Mouse (Mus musculus): ENCODE results near the gene Sptbn4.

Sptbn4 gene

DNA sequence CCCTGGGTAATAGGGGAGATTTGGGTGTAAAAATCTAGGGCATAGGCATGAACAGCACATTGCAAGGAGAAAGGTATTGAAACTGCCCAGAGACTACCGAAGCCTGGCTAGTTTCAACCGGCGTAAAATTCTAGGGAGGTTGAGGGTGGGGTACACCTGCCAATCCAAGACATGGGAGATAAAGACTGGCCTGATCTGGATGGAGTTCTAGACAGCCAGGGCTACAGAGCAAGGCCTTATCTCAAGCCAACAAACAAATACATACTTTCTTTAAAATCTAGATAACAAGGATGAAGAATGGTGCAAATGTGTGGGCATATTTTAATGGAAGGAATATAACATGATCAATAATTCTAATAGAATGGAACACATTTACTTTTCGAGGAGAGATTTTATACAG, 92.7 kb downstream of the Sptbn4 start:
- no peak for DNase-seq (ENCODE audit: low read depth, low spot score)

DNA sequence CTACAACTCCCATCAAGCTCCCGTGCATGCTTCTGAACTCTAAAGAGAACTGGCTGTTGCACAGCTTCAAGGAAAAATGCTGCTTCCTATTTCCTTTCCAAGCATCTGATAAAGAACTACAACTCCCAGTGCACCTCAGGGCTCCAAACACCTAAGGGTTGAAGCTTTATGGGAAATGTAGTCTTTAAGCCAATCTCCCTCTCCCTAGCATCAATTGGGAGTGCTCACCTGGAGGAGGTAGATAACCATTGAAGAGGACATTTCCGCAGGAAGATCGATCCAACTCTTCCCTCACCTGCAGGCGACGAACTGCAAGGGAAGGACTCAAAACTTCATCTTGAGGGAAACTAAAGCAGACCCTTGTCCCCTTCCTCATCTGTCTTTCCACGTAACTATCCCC, 93.3 kb downstream of the Sptbn4 start:
- no peak for DNase-seq (ENCODE audit: low read depth, low spot score)

DNA sequence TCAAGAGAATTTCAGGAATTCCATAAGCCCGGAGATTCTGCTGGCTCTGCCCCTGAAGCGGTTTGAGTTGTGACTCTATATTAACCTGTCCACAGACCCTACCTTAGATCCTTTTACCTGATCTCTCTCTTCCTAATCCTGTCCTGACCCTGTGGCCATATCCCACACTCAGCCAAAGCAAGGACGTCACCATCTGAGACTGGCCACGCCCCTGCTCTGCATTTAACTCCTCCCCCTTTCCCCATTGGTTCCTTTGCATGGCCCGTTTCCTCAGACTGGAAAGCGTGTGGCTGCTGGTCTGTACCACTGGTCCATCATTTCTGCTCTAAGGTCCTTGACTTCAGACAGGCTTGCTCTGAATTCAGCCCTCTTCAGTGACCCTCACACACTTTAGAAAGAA, 102.0 kb downstream of the Sptbn4 start:
- no peak for DNase-seq (ENCODE audit: low read depth, low spot score)

DNA sequence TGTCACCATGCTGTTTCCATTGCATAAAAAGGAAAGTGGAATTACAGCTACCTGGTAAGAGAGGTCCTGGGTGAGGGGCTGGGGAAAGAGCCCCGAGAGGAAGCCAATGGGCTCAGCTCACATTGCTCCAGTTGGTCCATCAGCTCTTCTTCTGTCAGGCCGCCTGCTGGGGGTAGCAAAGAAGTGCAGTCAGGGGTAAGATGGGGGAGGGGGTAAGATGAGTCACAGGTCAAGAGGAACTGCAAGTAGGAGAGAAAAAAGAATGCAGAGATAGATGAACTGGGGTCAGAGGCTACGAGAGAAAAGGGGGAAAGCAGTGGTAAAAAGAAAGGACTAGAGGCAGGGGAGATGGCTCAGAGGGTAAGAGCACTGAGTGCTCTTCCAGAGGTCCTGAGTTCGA, 104.9 kb downstream of the Sptbn4 start:
- no peak for DNase-seq (ENCODE audit: low read depth, low spot score)

DNA sequence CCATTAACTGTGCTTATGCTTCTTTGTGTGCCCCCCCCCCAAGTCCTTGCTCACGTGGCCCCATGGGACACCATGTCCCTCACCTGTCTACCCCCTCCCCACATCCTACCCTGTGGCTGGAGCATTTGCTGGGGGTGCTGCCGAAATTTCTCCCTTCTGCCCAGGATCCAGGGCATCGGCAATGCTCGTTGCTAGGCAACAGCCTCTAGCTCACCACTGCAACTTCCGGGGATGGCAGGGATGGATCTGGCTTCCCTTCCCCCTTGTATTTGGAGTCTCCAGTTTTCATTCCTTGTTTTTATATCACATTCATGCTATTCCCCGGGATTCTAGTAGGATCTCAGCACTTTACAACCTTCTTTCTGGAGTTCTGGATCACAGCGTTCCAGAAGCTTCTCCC, 108.0 kb downstream of the Sptbn4 start:
- no peak for DNase-seq (ENCODE audit: low read depth, low spot score)

DNA sequence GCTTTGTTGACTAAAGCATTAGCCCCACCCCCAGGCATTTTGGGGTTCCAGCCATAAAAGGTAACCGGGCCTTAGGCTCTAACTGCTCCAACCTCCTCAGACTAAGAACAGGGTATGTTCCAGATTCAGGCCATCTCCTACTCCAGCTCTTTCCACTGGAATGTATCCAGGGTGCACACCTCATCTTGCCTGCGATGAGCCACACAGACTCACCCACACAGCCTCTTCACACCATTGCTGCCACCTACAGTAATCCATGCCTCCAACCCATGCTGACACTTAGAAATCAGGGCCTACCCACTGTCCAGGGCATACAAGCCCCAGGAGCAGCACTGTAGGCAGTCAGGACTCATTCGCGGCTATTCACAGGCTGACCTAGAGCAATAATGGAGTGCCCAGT, 108.4 kb downstream of the Sptbn4 start:
- no peak for DNase-seq (ENCODE audit: low read depth, low spot score)

DNA sequence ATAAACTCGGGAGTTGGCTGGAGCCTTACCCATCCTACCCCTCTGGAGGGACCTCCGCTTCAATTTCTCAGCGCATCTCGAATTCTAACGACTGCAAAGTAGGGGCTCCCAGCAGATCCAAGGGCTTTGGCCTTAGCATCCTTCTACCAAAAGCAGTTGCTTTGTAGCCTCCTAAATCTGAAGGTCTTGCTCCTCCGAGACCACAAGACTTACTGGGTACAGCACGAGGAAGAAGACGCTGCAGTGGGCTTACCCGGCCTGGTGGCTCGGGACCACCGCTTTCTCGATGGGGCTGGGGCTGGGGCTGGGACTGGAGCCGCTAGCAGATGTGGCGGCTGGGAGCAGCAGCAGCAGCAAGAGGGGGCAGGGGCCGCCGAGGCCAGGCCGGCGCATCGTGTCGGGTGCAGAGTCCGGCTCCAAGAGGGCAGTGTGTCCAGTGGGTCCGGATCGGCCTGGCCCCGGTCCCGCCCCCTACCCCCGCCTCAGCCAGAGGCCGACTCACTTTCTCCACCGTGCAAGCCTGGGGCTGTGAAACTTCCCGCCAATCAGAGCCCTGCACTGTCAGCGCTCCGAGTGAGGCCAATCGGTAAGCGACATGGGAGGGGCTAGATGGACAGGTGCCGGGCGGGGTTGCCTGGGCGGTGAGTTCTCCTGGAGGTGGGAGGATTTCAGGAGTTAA, 110.2 kb downstream of the Sptbn4 start, which contains the start of gene Ltbp4:
Ltbp4 (minus strand) TSS at position 518 of the 679 bp plus-strand sequence.
- DNase-seq (ENCODE audit: low read depth, low spot score) = peak; percentile 77

DNA sequence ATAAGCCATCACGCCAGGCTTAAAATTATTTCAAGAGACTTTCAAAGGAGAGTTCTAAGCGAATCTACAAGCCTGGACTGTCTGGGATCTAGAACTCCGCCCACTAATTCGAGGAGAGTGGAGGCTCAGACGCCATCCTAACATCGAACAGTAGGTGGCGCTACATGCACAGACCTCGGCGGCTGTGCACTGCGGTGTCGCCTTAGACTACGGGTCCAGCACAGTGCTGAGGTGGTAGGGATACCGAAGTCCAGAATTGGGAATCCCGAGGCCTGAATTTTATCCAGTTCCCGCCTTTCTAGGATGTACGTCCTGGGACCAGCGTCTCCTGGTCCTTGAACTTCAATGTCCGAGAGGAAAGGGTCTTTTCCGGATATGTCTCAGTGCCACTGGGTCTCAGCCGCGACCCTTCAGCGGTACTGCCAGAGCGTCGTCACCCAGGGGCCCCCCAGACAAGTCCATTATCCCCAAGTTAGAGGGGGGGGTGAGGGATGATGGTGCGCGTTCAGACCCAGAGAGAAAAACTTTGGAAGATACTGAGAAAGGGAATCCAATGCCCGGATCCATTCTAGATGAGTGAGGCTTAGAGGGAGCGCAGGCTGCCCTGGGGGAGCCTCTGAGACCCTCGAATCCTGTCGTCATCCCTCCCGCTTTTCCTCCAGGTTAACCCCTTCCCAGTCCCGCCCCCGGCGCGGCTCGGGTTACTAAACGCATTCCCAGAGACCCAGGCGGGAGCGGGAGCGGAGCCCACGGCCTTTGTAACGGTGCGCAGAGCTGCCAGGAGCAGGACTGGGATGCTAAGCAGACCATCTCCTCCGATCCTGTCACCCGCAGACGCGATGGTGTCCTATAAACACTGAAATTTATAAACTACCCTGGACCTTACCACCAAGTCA, 111.3 kb downstream of the Sptbn4 start:
- DNase-seq (ENCODE audit: low read depth, low spot score) = peak; percentile 94

DNA sequence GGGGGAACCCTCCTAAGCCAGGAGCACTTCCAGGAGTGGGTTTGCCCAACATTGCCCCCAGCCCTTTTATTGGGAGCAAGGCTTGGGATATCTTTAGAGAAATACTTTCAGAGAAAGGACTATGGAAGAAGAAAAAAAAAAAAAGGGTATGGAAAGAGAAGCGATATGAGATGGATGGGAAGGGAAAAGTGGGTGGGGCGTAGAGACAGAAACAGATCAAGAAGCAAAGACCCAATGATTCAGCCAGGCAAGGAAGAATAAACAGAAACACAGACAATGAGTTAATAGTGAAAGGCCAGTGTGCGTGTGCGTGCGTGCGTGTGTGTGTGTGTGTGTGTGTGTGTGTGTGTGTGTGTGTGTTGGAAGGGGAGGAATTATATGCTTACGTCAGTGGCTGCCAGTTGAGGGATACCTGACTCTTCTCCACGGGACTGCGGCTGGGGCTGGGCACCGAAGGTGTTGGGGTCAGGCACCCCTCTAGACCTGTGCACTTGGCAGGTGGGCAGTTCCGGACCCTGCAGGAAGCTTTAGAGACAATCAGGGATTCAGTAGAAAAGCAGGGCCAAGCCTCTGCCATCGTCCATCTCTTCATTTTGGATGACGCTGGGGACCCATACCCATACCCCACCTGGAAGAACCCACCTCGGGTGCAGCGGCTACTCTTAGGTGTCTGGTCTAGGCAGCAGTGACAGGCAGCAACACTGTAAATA, 112.3 kb downstream of the Sptbn4 start:
- DNase-seq (ENCODE audit: low read depth, low spot score) = no peak

DNA sequence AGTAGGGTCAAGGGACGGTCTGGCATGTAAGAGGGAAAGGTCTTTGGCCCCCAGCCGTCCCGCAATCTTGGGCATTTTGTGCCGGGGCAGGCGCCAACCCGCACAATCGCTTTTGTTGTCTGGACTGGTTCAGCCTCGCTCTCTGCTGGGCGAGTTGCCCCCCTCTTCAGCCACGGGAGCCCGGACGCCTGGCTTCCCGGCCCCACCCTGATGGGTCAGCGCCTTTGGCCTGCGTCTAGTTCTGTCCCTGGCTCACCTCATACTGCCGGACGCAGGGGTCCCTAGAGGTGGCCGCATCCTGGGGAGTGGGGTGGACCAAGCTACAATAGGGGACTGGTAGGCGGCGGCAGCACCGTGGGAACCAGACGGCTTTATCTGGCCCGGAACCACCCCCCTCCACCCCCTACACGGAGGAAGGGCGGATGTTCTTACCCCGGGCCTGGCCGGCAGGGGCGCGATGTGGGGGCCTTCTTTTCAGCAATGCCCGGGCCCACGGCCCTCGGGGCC, 113.0 kb downstream of the Sptbn4 start:
- DNase-seq (ENCODE audit: low read depth, low spot score) = no peak

DNA sequence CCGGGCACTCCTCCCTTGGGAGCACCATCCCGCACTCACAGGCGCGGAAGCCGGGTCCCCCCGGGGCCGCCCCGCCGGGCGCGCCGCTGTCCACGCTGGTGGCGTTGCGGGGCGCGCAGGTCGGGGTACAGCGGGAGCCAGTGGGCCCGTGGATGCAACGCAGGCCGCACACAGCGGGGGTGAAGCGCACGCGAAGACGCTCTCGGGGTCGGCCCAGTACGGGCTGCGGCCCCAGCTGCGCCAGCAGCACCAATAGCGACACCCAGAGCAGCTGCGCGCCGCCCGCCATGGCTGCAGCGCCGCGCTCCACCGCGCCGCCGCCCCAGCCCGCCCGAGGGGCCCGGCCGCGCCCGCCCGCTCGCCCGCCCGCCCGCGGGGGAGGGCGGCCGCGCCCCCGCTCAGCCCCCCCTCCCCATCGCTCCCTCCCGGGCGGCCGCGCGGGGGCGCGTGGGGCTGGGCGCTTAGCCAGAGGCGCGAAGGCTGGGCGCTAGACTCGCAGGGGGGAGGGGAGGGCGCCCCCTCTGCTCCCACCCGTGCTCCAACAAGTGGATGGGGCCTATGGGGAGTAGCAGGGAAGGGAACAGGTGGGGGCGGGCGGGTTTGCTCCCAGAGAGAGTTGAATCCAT, 114.1 kb downstream of the Sptbn4 start:
- DNase-seq (ENCODE audit: low read depth, low spot score) = no peak

DNA sequence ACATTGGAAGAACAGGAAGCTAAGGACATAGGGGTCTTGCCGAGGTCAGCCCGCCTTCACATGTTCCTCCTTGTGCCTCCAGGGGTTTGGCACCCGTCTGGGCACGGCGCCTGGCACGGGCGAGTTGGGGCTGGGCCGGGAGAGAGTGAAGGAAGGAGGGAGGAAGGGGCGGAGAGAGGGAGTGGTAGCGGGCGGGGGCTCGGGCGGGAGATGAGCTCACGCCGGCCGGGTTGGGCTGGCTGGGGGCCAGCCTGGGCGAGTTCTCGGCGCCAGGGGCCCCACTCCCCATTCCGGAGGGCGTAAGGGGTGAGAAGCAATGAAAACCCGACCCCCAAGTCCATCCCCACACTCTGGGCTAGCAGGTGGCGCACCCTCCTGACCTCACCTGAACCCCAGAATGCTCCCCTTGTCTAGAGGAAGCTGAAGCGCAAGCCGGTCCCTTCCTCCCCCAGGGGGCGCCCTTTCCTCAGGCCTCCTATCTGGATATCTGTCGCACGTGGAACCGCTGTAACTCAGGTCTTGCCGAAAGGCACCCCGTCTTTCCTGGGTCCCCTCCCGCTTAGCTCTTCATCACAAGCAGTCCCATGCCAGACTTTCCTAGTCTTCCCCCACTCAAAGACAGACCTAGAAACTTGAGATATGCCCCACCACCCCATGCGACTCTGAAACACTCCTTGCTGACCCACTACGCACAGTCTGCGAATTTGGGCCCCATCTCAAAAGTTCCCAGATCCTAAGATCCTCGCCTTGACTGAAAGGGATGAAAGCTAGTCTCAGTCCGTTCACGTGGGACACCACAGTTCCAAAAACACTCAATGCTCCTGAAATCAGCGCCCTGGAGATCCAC, 114.9 kb downstream of the Sptbn4 start:
- DNase-seq (ENCODE audit: low read depth, low spot score) = peak; percentile 75

DNA sequence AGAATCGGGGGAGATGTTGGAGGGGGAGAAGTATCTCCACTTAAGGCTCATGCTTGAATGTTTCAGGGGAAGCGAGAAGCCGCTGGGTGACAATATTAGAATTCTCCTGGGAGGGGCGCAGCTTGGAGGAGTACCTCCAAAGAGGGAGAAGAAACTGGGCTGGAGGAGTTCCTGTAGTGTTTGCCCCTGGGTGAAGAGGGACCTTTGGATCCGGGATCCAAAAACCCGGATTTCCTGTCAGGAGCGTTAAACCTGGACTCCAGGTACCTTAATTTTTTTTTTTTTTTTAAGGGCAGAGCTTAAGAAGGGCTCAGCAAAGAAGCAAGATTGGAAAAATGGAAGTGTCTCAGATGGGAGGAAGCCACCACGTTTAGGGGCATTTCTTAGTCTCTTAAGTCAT, 115.6 kb downstream of the Sptbn4 start:
- no peak for DNase-seq (ENCODE audit: low read depth, low spot score)

DNA sequence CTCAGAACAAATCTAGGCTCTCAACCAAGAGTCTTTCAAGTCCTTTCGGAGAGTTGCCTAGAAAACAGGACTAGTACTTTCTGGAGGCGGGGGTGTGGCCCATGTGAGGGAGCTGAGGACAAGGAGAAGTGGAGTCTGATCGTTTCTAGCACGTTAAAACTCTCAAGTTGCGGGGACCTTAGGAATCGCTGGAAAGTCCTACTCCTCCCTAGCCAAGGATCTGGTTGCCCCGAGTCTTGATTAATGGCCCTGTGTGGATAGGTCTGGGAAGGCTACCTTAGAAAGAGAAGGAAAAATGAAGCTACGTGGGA, 116.0 kb downstream of the Sptbn4 start:
- DNase-seq (ENCODE audit: low read depth, low spot score) = no peak

DNA sequence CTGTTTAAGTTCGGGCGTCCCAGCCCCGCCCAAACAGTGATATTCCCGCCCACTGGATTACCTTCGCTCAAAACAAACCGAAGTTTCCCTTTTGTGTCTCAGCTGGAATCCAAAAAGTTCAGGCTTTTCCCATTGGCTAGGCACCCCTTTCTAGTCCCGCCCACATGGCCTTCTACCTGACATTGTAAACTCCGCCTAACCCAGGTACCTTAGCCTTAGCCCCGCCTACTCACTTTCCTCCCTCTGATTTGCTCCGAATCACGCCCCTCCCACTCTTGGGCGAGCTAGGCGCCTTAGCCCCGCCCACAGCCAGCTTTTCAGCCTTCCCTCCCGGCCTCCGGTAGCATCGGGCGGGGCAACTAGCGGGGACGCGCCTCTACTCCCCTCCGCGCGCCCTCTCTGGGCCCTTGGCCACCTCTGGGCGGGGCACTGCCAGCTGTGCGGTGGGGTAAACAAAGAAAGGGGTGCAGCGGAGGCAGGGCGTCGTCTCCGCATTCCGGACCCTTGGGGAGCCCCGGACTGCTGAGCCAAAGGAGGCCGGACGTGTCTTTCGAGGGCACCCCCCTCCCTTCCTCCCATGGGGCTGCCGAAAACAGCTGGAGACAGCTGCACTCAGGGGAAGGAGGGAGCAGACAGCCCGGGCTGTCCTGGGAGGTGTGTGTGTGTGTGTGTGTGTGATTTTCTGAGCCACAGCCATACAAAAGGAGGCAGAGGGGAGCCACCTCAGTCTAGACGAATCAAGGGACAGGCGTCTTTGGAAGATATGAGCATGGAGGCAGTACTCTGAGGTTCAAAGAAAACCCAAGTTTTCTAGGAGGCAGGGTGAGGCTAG, 116.6 kb downstream of the Sptbn4 start:
- DNase-seq (ENCODE audit: low read depth, low spot score) = peak; percentile 82

DNA sequence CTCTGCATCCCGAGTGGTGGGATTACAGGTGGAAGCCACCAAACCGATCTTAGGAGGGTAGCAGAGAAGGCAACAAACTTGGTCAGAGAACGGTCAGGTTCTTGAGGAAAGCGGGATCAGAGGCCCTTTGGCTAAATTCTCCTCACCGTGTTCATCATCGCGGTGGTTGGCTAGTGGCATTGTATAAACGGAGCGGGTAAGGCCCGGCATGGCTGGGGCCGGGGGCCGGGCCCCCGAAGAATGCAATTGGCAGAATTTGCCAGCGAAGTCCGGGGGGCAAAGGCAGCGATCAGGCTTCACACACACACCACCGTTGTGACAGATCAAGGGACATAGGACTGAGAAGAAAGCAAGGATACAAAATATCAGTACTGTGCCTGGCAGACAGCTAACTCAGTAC, 117.5 kb downstream of the Sptbn4 start:
- DNase-seq (ENCODE audit: low read depth, low spot score) = no peak

DNA sequence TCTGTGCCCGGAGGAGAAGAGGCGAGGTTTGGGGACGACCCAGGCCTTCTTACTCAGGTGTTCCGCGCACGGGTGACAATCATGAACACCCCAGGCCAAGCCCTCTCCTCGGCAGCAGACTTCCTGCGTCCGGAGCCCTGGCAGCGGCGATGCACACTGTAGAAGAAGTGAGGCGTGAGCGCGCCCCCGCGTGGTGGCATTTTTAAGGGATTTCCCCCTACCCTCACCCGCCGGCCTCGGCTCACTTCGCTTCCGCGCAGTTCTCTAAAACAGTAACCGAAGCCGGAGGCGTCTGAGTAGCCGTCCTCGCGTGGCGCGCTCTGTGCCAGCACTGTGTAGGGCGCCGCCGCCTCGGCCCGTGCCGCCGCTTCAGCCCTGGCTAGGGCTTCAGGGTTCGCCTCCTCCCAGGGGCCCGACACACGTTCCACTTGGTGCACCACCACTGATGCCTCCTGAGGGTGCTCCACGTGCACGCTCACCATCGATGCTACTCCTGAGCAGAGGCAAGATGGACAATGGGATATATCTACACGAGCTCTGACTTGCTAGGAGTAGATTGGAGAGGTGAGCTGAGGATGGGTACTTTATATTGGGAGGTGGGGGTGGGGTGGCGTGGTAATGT, 118.0 kb downstream of the Sptbn4 start:
- DNase-seq (ENCODE audit: low read depth, low spot score) = peak; percentile 79

DNA sequence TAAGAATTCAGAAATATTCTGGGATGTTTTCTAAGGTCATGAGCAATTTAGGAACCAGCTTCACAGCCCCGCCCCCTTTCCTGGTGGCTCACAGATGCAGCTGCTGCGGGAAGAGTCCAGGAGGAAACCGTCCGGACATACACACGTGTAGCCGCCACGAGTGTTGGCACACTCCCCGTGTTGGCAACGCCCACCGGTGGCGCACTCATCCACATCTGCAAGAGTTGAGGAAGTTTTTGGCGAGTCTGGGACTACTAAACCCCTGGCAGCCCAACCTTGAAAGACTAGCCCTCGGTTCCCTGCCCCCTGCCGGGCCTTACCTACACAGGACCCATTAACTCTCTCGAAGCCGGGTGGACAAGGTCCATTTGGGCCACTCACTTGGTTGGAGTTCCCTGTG, 118.8 kb downstream of the Sptbn4 start:
- DNase-seq (ENCODE audit: low read depth, low spot score) = no peak

DNA sequence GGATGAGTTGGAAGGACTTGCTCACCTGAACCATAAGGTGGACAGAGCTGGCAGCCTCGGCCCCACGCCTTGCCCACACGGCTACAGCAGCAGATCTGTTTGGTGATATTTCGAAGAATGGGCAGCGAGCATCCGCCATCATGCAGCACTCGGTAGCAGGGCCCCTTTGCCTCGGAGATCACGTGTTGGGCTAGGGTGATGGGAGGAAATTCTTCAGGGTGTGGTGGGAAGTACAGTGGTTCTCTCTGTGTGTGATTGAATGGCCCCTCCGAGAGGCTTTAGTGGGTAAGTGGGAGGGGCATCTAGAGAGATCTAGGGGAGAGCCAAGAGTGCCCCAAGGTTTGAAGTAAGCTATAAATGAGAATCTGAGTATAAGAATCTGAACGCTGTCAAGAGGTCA, 119.3 kb downstream of the Sptbn4 start:
- no peak for DNase-seq (ENCODE audit: low read depth, low spot score)

DNA sequence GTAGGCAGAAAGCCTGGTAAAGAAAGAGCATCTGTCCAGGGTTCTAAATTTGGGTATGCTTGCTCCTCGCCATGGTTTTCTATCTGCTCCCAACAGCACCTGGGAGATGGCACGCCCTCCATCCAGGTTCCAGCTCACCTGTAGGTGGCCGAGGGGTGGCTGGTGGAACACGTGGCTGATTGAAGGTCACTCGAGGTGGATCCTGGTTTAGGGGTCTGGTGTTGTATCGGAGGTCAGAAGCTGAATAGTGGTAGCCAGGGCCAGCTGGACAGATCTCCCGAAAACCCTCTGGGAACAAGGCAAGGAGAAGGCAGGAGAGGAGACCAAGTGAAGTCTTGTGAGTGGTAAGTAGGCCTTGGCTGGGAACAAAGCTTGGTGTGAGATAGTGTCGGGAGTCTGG, 120.0 kb downstream of the Sptbn4 start:
- no peak for DNase-seq (ENCODE audit: low read depth, low spot score)

Data from forelimb bud, embryonic 11.5 days (tissue).